16 mouse cellular contexts compared by ENCODE assay signal in genomic region chr6:96420515-96420914, GRCm38 (mm10).
DNase-seq lines count a peak whose midpoint lies in the region; ATAC-seq and TF ChIP-seq lines count a peak whose summit lies in the region.
"Had no signal": no experiment of that assay in that cellular context is flagged by ENCODE, and none has a peak within 500 bp of the region (broad histone marks: within the 10 kb centered on the region; RNA-seq: fewer than 3 reads in every experiment).

No protein-coding gene starts in this region.

- H3K27ac ChIP-seq in kidney, postnatal 0 days, result no peak overlapping the region
- H3K27ac ChIP-seq in forebrain, embryonic 16.5 days (ENCODE audit: low read length), result no peak overlapping the region
- no peak overlapping the region for H3K27ac ChIP-seq in midbrain, embryonic 16.5 days (ENCODE audit: low read length)
- no peak overlapping the region for H3K27ac ChIP-seq in gastrocnemius, adult 2 months
- H3K27ac ChIP-seq: embryonic facial prominence, embryonic 12.5 days; limb, embryonic 12.5 days; neural tube, embryonic 15.5 days had no signal

- TF ChIP-seq CTCF in kidney, postnatal 0 days (IDR thresholded peaks at IDR 0.05; ENCODE audit: low read depth), result no peak
- no peak for TF ChIP-seq CTCF in gastrocnemius, adult 2 months (IDR thresholded peaks at IDR 0.05)

- 52% methylated on average over 2 of the region's 2 CpGs for WGBS in kidney, postnatal 0 days
- 5% methylated on average over 2 of the region's 2 CpGs for WGBS in forebrain, embryonic 16.5 days
- WGBS in midbrain, embryonic 16.5 days, result 1% methylated on average over 2 of the region's 2 CpGs

- H3K27me3 ChIP-seq in kidney, postnatal 0 days (ENCODE audit: insufficient read depth, low read length), result no peaks in the 10 kb centered on the region
- peaks cover 7% of the 10 kb centered on the region; the same call in 1 of the 2 replicates for H3K27me3 ChIP-seq in forebrain, embryonic 16.5 days (replicated peaks; ENCODE audit: control insufficient read depth, insufficient read depth, low read length)
- H3K27me3 ChIP-seq in midbrain, embryonic 16.5 days (ENCODE audit: control insufficient read depth, insufficient read depth, low read depth, low read length), result no peaks in the 10 kb centered on the region
- H3K27me3 ChIP-seq: embryonic facial prominence, embryonic 12.5 days; heart, embryonic 12.5 days; limb, embryonic 12.5 days; neural tube, embryonic 15.5 days had no signal

- no peaks in the 10 kb centered on the region for H3K9me3 ChIP-seq in kidney, postnatal 0 days (replicated peaks; ENCODE audit: low read length)
- no peaks in the 10 kb centered on the region for H3K9me3 ChIP-seq in forebrain, embryonic 16.5 days (ENCODE audit: control insufficient read depth, low read length)
- no peaks in the 10 kb centered on the region for H3K9me3 ChIP-seq in midbrain, embryonic 16.5 days (replicated peaks; ENCODE audit: control insufficient read depth, low read length, poor library complexity, severe bottlenecking)
- H3K9me3 ChIP-seq: embryonic facial prominence, embryonic 12.5 days; heart, embryonic 12.5 days; limb, embryonic 12.5 days; neural tube, embryonic 15.5 days had no signal

- no peaks in the 10 kb centered on the region for H3K36me3 ChIP-seq in kidney, postnatal 0 days (ENCODE audit: insufficient read depth, low read length)
- no peaks in the 10 kb centered on the region for H3K36me3 ChIP-seq in forebrain, embryonic 16.5 days (ENCODE audit: control insufficient read depth, insufficient read depth)
- no peaks in the 10 kb centered on the region for H3K36me3 ChIP-seq in midbrain, embryonic 16.5 days (ENCODE audit: control insufficient read depth, insufficient read depth, low read length)
- H3K36me3 ChIP-seq: embryonic facial prominence, embryonic 12.5 days; heart, embryonic 12.5 days; limb, embryonic 12.5 days; neural tube, embryonic 15.5 days had no signal

- H3K4me2 ChIP-seq in kidney, postnatal 0 days (ENCODE audit: low read length), result no peak overlapping the region
- no peak overlapping the region for H3K4me2 ChIP-seq in forebrain, embryonic 16.5 days (ENCODE audit: low read length)
- H3K4me2 ChIP-seq in midbrain, embryonic 16.5 days (ENCODE audit: low read length), result no peak overlapping the region
- H3K4me2 ChIP-seq: embryonic facial prominence, embryonic 12.5 days; heart, embryonic 12.5 days; limb, embryonic 12.5 days; neural tube, embryonic 15.5 days had no signal

- DNase-seq in kidney, postnatal 0 days (ENCODE audit: low spot score), result peak; percentile 38
- DNase-seq in kidney, postnatal 14 days, result no peak
- peak; percentile 35 for DNase-seq in embryo, embryonic 10 days (ENCODE audit: low spot score)
- DNase-seq in gastrocnemius, postnatal 10 days, result no peak
- DNase-seq in gastrocnemius, adult 2 months, result no peak
- no peak for DNase-seq in gastrocnemius, postnatal 14 days
- DNase-seq: adrenal gland, postnatal 14 days; cerebellum, adult 11 months; lung, postnatal 14 days had no signal

- intact Hi-C loops in gastrocnemius, adult 2 months (cut with DNase I), result no loop called here
- intact Hi-C loops in gastrocnemius, postnatal 14 days (cut with DNase I; ENCODE audit: low total_unique reads), result no loop called here

- no peaks in the 10 kb centered on the region for H3K4me1 ChIP-seq in kidney, postnatal 0 days (replicated peaks; ENCODE audit: insufficient read depth, low read length)
- H3K4me1 ChIP-seq in forebrain, embryonic 16.5 days (replicated peaks; ENCODE audit: control insufficient read depth, insufficient read depth, low read length), result no peaks in the 10 kb centered on the region
- H3K4me1 ChIP-seq in midbrain, embryonic 16.5 days (ENCODE audit: control insufficient read depth, insufficient read depth, low read length), result peaks cover 7% of the 10 kb centered on the region; the same call in 1 of the 2 replicates
- H3K4me1 ChIP-seq: embryonic facial prominence, embryonic 12.5 days; heart, embryonic 12.5 days; limb, embryonic 12.5 days; neural tube, embryonic 15.5 days had no signal

- H3K9ac ChIP-seq in kidney, postnatal 0 days (ENCODE audit: low read depth, low read length), result no peak overlapping the region
- H3K9ac ChIP-seq in forebrain, embryonic 16.5 days (replicated peaks; ENCODE audit: low read depth, low read length), result no peak overlapping the region
- H3K9ac ChIP-seq in midbrain, embryonic 16.5 days (ENCODE audit: low read depth, low read length), result no peak overlapping the region
- H3K9ac ChIP-seq: embryonic facial prominence, embryonic 12.5 days; heart, embryonic 12.5 days; limb, embryonic 12.5 days; neural tube, embryonic 15.5 days had no signal

- H3K4me3 ChIP-seq in kidney, postnatal 0 days (replicated peaks; ENCODE audit: low read depth, low read length), result no peak overlapping the region
- no peak overlapping the region for H3K4me3 ChIP-seq in forebrain, embryonic 16.5 days (replicated peaks; ENCODE audit: low read length)
- H3K4me3 ChIP-seq in midbrain, embryonic 16.5 days (ENCODE audit: low read depth, low read length), result no peak overlapping the region
- H3K4me3 ChIP-seq in gastrocnemius, adult 2 months, result no peak overlapping the region
- H3K4me3 ChIP-seq: embryonic facial prominence, embryonic 12.5 days; heart, embryonic 12.5 days; limb, embryonic 12.5 days; neural tube, embryonic 15.5 days had no signal

- no peak for ATAC-seq in kidney, postnatal 0 days (replicated peaks; ENCODE audit: low FRiP score, low read depth)
- ATAC-seq in forebrain, embryonic 16.5 days, result peak; percentile 61
- peak; percentile 68; the same call in 1 of the 2 replicates for ATAC-seq in midbrain, embryonic 16.5 days
- ATAC-seq: inflammation-experienced regulatory T-cells, adult 6 months had no signal

Comparison
In these comparisons a context has a peak if more than half of its experiments do, and no peak if none do; other contexts are left out.
1. DNase-seq: peak in kidney, postnatal 0 days (single experiment) and embryo, embryonic 10 days (single experiment); none in kidney, postnatal 14 days (single experiment), gastrocnemius, postnatal 10 days (single experiment), gastrocnemius, adult 2 months (single experiment) and gastrocnemius, postnatal 14 days (single experiment).